Mouse (Mus musculus) liver, adult 2 months (tissue): Measurements from ENCODE around the gene Dync1h1. TPM values are rescaled to one million over a fixed set of nuclear protein-coding genes. Genes with fewer than 3 reads are reported as not detected.
"Not testable (repeated sequence)": the region's sequence is repeated elsewhere in the genome, so short reads cannot be mapped to it uniquely, and the experiment has no call there.

Experiments
- DNase-seq: peaks from one replicate; pipeline ENCODE4 v3.0.0-alpha.2; 2011; ENCODE audit warnings: low read depth, low spot score; ENCODE audit errors: extremely low read depth
- H3K27ac ChIP-seq: fragments of 200-500 bp; replicated peaks from 2 replicates; pipeline ENCODE4 v1.5.1; 2012; ENCODE audit warnings: low read depth, mild to moderate bottlenecking, control low read depth, inconsistent platforms, low read length; ENCODE audit not compliant: insufficient read depth
- H3K27me3 ChIP-seq: fragments of 200-500 bp; 2 replicates; pipeline ENCODE4 v1.6.1; 2012; ENCODE audit warnings: mild to moderate bottlenecking, moderate library complexity, low read length, inconsistent platforms; ENCODE audit not compliant: control insufficient read depth, insufficient read depth
- H3K36me3 ChIP-seq: fragments of 200-500 bp; 2 replicates; pipeline ENCODE4 v1.6.1; 2012; ENCODE audit warnings: low read length, inconsistent platforms; ENCODE audit not compliant: control insufficient read depth, insufficient read depth
- H3K4me1 ChIP-seq: fragments of 200-500 bp; 2 replicates; pipeline ENCODE4 v1.6.1; 2011; ENCODE audit warnings: low read length; ENCODE audit not compliant: control insufficient read depth, insufficient read depth
- H3K4me3 ChIP-seq: fragments of 200-500 bp; 2 replicates; pipeline ENCODE4 v1.5.1; 2011; ENCODE audit warnings: low read depth, mild to moderate bottlenecking, control low read depth, low read length, moderate library complexity; ENCODE audit not compliant: insufficient read depth
- H3K79me2 ChIP-seq: fragments of 200-500 bp; 2 replicates; pipeline ENCODE4 v1.6.1; 2012; ENCODE audit warnings: inconsistent platforms, mild to moderate bottlenecking, low read length, moderate library complexity; ENCODE audit not compliant: control insufficient read depth, insufficient read depth
- H3K9ac ChIP-seq: fragments of 200-500 bp; 2 replicates; pipeline ENCODE4 v1.6.1; 2012; ENCODE audit warnings: low read depth, mild to moderate bottlenecking, control low read depth, inconsistent platforms, low read length
- CTCF ChIP-seq: fragments of 200-500 bp; IDR thresholded peaks from 2 replicates; pipeline ENCODE4 v1.5.1; 2011; ENCODE audit warnings: low read depth, low read length, control low read depth
- POLR2A ChIP-seq: fragments of 200-500 bp; IDR thresholded peaks from 2 replicates; pipeline ENCODE4 v1.6.1; 2011; ENCODE audit warnings: low read length, control low read depth; ENCODE audit not compliant: insufficient read depth; ENCODE audit errors: extremely low read depth
- WGBS: fragments of 180-500 bp; shearing (Covaris S2); methylation state at CpG from one replicate; pipeline ENCODE4 v1.1.7; 2018; 5-methylcytosine and 5-hydroxymethylcytosine counted together
- polyA plus RNA-seq: library from polyadenylated mRNA; depleted of rRNA; stranded (reverse); fragments of >200 nt; gene quantifications from 2 replicates; pipeline ENCODE4 v1.2.3, GENCODE M21; 2012
- total RNA-seq: library from RNA; depleted of rRNA; stranded (reverse); fragments of >200 nt; gene quantifications from 2 replicates; pipeline ENCODE4 v1.2.3, GENCODE M21; 2014

Dync1h1 gene
- total and polyA plus RNA-seq, 2 experiments = 56.5 to 85.8 TPM

DNA sequence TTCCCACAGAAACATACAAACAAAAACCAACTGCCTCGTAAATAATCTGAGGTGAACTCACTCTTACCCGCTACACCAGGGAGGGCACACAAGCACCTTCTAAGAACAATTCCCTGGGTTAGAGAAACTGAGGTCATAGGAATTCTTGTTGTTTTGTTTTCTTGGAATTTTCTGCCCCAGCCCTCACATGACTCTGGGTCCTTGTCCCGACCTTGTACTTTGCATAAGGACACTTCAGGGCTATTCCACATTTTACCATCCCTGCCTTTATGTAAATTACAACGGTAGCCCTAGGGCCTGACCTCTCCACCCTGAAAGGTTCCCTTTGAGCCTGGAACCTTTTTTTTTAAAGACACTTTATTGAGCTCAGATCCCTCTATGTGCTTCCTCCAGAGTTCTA is 101.3 kb downstream of the Dync1h1 start, which contains the start of gene Hsp90aa1:
Gene Hsp90aa1 (minus strand): TSS at position 173 of the 400 bp plus-strand sequence.
- Histone ChIP-seq H3K9ac (no peak within 1 kb of the TSS), H3K27me3 (no peaks in the 10 kb centered on the region), H3K79me2 (no peaks in the 10 kb centered on the region), H3K36me3 (no peaks in the 10 kb centered on the region), H3K4me1 (peaks cover 5% of the 10 kb centered on the region; the same call in 1 of the 2 replicates), H3K27ac (no peak within 1 kb of the TSS), H3K4me3 (no peak within 1 kb of the TSS)
- DNase-seq = no peak
- TF ChIP-seq POLR2A (no peak), CTCF (no peak)
- WGBS = 52% methylated on average over 4 of the region's 4 CpGs

DNA sequence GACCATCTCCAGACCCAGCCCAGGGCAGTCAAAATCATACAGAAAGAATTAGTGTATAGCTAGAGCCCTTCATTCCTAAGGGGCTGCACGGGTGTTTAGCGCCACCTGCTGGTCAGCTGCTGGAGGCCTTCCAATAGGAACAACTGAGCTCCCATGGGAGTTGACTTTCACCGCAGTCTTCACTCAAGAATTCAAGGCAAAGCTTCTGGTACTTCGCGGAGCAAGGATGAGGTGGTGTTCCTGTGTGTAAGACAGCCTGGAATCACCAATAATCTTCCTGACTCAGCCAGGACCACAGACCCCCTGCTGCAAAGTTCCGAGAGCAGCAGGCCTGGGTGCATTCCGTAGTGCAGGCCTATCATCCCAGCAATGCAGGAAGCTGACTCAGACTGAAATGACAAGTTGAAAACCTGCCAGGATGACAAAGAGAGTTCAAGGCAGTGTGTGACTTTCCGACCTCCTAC is 101.8 kb downstream of the Dync1h1 start:
- Histone ChIP-seq H3K9ac (no peak overlapping the region), H3K4me3 (no peak overlapping the region), H3K27ac (no peak overlapping the region), H3K79me2 (no peaks in the 10 kb centered on the region), H3K27me3 (no peaks in the 10 kb centered on the region), H3K4me1 (peaks cover 5% of the 10 kb centered on the region; the same call in 1 of the 2 replicates), H3K36me3 (no peaks in the 10 kb centered on the region)
- no peak for TF ChIP-seq POLR2A
- peak; percentile 94 for TF ChIP-seq CTCF
- DNase-seq = peak; percentile 44
- WGBS = 31% methylated on average over 8 of the region's 8 CpGs

DNA sequence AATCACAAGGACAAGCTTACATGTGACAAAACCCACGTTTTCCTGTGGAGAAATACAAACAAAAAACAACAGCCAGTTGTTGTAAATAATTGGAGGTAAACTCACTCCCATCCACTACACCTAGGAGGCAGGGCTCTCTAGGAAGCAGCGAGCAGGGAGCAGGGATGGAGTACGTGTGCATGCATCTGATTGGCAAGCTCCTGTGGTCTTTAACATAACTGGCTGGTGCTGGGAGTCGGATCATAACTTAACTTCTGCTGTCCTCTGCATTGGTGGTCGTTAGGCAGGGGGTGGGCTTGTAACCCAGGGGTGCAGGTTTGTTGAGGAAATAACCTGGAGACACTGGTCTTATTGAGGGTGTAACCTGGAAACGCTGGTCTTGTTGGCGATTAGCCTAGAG is 102.4 kb downstream of the Dync1h1 start:
- no peak for DNase-seq
- no peaks in the 10 kb centered on the region for H3K27me3 ChIP-seq
- H3K27ac ChIP-seq = no peak overlapping the region
- H3K4me3 ChIP-seq = no peak overlapping the region
- H3K36me3 ChIP-seq = no peaks in the 10 kb centered on the region
- peaks cover 5% of the 10 kb centered on the region; the same call in 1 of the 2 replicates for H3K4me1 ChIP-seq
- H3K9ac ChIP-seq = no peak overlapping the region
- no peaks in the 10 kb centered on the region for H3K79me2 ChIP-seq
- TF ChIP-seq CTCF (no peak), POLR2A (no peak)
- WGBS = 77% methylated on average over 7 of the region's 7 CpGs

DNA sequence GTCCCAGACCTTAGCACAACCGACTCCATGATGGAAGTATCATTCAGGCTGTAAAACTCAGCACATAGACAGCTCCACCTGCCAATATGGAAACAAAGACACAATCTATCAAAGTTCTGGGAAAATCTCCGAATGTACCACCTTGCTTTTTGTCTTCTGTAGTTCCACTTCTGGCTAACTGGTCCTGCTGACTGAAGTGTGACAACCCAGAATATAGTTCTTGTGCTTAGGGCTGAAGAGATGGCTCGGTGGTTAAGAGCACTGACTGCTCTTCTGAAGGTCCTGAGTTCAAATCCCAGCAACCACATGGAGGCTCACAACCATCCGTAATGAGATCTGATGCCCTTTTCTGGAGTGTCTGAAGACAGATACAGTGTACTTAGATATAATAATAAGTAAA is 104.2 kb downstream of the Dync1h1 start:
- 97% methylated on average over 4 of the region's 4 CpGs for WGBS
- not testable (repeated sequence) for H3K36me3 ChIP-seq, H3K27ac ChIP-seq, H3K4me3 ChIP-seq, H3K27me3 ChIP-seq, H3K79me2 ChIP-seq, DNase-seq, H3K9ac ChIP-seq, H3K4me1 ChIP-seq

DNA sequence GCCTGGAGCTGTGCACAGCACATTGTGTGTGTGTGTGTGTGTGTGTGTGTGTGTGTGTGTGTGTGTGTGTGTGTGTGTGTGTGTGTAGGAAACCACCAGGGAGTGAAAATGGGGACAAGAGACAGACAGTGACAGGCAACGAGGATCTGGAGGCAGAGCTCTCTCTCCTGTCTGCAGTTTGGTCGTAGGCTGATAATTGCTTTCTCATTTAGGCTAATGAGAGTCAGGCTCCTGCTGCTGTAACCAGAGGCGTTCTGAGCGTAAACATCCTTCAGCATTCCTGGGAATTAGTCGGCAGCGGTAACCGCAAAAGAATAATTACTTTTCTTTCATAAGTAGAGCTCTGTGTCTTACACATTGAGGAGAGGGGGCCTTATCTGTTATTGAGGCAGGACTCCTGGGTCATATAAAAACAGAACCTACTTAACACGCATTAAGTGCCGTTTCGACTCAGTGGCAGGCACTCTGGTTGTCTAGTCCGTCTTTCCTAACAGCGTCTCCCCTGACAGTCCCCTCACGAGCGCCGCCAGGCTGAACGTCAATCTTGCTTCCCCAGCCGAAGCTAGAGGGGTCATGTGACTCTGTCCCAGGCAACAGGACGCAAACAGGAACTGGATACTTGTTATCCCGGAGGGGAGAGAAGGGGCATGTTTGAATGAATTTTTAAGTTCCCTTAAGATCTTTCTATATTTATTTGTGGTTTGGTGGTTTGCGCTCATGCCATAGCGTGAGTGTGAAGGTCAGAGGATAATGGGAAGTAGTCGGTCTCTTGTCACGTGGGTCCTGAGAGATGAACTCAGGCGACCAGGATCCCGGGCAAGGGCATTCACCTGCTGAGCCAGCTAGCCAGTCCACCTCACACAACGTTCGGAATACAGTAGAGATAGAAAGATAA is 105.3 kb downstream of the Dync1h1 start:
- peak; percentile 75 for DNase-seq
- peak overlapping the region; percentile 29 for H3K4me3 ChIP-seq
- 6% methylated on average over 27 of the region's 27 CpGs for WGBS
- H3K4me1 ChIP-seq = peaks cover 5% of the 10 kb centered on the region; the same call in 1 of the 2 replicates
- no peaks in the 10 kb centered on the region for H3K36me3 ChIP-seq
- peak overlapping the region; percentile 58 for H3K9ac ChIP-seq
- TF ChIP-seq CTCF (0 out of 2 replicates have a peak, but pooled peaks have one; percentile 15), POLR2A (no peak)
- H3K79me2 ChIP-seq = no peaks in the 10 kb centered on the region
- peak overlapping the region; percentile 20 for H3K27ac ChIP-seq
- H3K27me3 ChIP-seq = no peaks in the 10 kb centered on the region

DNA sequence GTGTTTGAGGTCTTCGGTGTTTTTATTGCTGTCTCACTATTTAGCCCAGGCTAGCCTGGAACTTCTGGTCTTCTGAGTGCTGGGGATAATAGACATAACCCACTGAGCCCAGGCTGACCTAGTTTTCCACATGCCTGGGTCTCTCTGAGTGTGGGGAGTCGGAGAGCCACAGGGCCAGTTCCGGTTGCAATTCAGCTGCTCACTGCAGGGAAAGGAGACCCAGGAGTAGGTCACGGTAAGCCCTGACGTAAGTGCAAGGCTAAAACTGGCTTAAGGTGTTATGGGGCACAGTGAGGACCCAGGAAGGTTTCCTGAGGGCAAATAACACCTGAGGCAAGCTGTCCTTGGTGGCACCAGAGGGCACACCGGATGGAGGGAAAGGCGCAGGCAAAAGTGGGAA is 106.2 kb downstream of the Dync1h1 start:
- TF ChIP-seq CTCF (no peak), POLR2A (no peak)
- no peak overlapping the region for H3K27ac ChIP-seq

More for the DNA sequence above, 106.2 kb downstream of the Dync1h1 start:
- H3K36me3 ChIP-seq = no peaks in the 10 kb centered on the region
- DNase-seq = no peak
- no peaks in the 10 kb centered on the region for H3K27me3 ChIP-seq
- no peak overlapping the region for H3K9ac ChIP-seq
- no peak overlapping the region for H3K4me3 ChIP-seq
- no peaks in the 10 kb centered on the region for H3K79me2 ChIP-seq
- H3K4me1 ChIP-seq = peaks cover 5% of the 10 kb centered on the region; the same call in 1 of the 2 replicates
- 96% methylated on average over 7 of the region's 7 CpGs for WGBS
